Mouse (Mus musculus) bone marrow, adult 2 months (tissue): ENCODE measurements around the gene Slc38a10. TPM values are rescaled to one million over a fixed set of nuclear protein-coding genes. Genes with fewer than 3 reads are reported as not detected.

ENCODE experiments used
- H3K27ac ChIP-seq: fragments of 200-500 bp; 2 replicates; pipeline ENCODE4 v1.5.1; 2012; ENCODE audit warnings: low read depth, mild to moderate bottlenecking, control low read depth, inconsistent platforms, low read length; ENCODE audit not compliant: control insufficient read depth, poor library complexity, insufficient read depth
- H3K4me1 ChIP-seq: fragments of 200-500 bp; 2 replicates; pipeline ENCODE4 v1.6.1; 2011; ENCODE audit warnings: low read length; ENCODE audit not compliant: control insufficient read depth, insufficient read depth
- H3K4me3 ChIP-seq: fragments of 200-500 bp; replicated peaks from 2 replicates; pipeline ENCODE3; 2011; ENCODE audit warnings: mild to moderate bottlenecking, low read depth, low read length, control low read depth; ENCODE audit not compliant: control insufficient read depth
- CTCF ChIP-seq: fragments of 200-500 bp; IDR thresholded peaks from 2 replicates; pipeline ENCODE4 v1.5.1; 2011; ENCODE audit warnings: low read length, control low read depth; ENCODE audit not compliant: control insufficient read depth, insufficient read depth
- POLR2A ChIP-seq: fragments of 200-500 bp; IDR thresholded peaks from 2 replicates; pipeline ENCODE4 v1.6.1; 2011; ENCODE audit warnings: low read depth, mild to moderate bottlenecking, control low read depth, low read length, borderline replicate concordance; ENCODE audit not compliant: control insufficient read depth
- WGBS: fragments of 180-500 bp; shearing (Covaris S2); methylation state at CpG from one replicate; pipeline ENCODE4 v1.1.7; 2018; 5-methylcytosine and 5-hydroxymethylcytosine counted together
- polyA plus RNA-seq: library from polyadenylated mRNA; stranded (reverse); fragments of >200 nt; gene quantifications from 2 replicates; pipeline ENCODE4 v1.2.4, GENCODE M21; 2011; ENCODE audit warnings: low replicate concordance; ENCODE audit not compliant: missing spikeins, insufficient read depth, insufficient read length

Slc38a10 gene
- polyA plus RNA-seq, 1 experiment: 37.7 TPM

DNA sequence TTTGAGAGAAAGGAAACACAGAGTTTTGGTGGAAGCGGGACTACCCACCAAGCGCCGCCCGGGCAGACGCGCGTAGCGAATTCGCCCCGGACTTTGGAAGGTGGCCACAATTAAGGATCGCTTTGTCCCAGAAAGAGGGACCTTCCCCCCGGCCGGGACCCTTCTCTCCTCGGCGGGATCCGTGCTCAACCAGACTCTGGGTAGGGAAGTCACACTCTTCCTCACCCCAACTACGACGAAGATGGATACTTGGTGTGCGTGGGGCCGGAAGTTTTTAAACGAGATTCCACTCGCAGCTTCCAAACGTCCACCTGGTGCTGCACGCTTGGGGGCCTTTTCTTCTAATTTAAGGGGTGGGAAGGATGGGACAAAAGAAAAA lies 36.9 kb upstream of the Slc38a10 start:
- no peaks in the 10 kb centered on the region for H3K4me1 ChIP-seq
- TF ChIP-seq CTCF (no peak), POLR2A (no peak)
- H3K4me3 ChIP-seq: peak overlapping the region; percentile 3
- under 1% methylated on average over 24 of the region's 24 CpGs for WGBS
- H3K27ac ChIP-seq: no peak overlapping the region

DNA sequence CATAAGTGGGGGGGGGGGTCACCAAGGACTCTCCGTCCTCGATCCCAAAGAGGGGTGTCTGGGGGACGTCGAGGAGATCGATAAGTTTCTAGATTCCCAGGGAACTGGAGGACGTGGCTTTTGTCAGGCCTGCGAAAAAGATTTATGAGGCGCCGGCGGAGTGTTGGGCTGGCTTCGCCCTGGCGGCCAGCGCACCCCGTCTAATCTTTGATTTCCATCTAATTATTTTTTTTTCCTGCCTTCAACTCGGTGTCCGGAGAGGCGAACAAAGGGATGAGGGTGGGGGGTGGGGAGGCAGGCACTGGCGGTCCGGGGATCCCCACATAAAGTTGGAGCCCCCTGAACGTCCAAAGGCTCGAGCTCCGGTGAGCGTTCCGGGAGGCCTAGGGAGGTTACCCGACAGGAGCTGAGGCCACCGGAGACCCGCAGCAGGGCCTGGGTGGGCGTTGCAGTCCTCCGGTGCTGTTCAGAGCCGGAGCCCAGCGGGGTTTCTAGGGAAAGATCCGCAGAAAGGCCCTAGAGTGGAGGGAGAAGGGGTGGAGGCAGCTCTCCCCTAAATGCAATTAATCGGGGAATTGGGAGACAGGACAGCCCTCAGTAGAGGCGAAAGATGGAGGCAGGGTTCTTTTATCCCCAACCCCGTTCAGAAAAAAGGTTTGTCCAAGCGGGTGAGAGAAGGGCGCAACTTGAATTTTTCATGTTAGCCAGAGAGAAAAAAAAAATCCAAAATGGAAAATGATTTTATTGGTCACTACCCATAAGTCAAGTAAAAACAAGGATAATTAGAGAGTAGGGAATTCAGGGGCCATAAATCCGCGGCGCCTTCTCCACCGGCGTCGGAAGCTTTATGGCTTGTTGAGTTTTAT lies 36.3 kb upstream of the Slc38a10 start:
- no peak for TF ChIP-seq CTCF
- TF ChIP-seq POLR2A: no peak
- H3K27ac ChIP-seq: no peak overlapping the region
- 17% methylated on average over 43 of the region's 43 CpGs for WGBS

DNA sequence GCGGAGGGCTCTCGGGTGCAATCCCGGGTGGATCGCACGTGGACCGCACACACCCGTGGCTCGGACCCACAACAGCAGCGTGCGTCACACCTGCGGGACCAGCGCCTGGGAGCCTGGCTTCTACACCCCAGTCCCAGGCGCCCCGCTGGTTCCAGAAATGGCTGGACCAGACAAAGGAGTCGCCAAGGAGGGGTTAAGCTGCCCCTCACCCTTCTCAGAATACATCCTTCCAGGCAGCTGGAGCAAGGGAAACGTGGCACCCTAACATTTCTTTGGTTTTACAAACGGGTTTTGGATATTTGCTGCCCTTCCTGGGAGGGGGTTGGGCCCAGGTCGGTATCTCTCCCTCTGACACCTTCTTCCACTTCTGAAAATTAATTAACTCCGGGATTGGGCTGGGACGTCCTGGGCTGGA lies 35.7 kb upstream of the Slc38a10 start:
- Histone ChIP-seq H3K27ac (no peak overlapping the region), H3K4me3 (no peak overlapping the region), H3K4me1 (no peaks in the 10 kb centered on the region)
- no peak for TF ChIP-seq POLR2A
- no peak for TF ChIP-seq CTCF
- WGBS: 44% methylated on average over 20 of the region's 20 CpGs

More for the DNA sequence above, 36.3 kb upstream of the Slc38a10 start:
- H3K4me3 ChIP-seq: no peak overlapping the region
- H3K4me1 ChIP-seq: no peaks in the 10 kb centered on the region

DNA sequence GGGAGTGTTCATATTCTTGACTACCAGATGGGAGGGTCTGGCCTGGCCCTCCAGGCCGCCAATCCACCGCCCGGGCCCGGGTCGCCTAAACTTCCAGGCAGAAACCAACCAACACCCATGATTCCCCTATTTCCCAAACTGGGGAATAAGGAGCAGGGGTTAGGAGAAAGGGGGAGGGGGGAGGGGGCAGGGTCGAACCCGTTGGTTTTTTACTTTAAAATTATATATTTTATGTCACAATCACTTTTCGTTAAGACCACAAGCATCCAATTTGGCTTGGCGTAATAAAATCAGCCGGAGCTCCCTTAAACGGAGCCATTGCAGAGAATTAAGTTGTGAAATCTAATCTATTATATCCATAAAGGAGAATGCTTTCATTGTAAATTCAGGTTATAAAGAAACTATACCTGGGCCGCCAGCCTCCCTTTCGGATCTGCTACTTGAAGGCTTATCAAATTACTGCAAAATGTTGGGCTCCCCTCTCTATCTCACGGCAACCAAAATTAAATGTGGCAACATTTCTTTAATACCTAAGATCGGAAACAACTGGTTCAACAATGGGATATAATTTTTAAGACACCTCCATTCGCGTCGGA lies 35.1 kb upstream of the Slc38a10 start:
- TF ChIP-seq CTCF (no peak), POLR2A (no peak)
- Histone ChIP-seq H3K4me3 (no peak overlapping the region), H3K4me1 (no peaks in the 10 kb centered on the region; the same call in 1 of the 2 replicates), H3K27ac (no peak overlapping the region)
- 50% methylated on average over 18 of the region's 18 CpGs for WGBS

DNA sequence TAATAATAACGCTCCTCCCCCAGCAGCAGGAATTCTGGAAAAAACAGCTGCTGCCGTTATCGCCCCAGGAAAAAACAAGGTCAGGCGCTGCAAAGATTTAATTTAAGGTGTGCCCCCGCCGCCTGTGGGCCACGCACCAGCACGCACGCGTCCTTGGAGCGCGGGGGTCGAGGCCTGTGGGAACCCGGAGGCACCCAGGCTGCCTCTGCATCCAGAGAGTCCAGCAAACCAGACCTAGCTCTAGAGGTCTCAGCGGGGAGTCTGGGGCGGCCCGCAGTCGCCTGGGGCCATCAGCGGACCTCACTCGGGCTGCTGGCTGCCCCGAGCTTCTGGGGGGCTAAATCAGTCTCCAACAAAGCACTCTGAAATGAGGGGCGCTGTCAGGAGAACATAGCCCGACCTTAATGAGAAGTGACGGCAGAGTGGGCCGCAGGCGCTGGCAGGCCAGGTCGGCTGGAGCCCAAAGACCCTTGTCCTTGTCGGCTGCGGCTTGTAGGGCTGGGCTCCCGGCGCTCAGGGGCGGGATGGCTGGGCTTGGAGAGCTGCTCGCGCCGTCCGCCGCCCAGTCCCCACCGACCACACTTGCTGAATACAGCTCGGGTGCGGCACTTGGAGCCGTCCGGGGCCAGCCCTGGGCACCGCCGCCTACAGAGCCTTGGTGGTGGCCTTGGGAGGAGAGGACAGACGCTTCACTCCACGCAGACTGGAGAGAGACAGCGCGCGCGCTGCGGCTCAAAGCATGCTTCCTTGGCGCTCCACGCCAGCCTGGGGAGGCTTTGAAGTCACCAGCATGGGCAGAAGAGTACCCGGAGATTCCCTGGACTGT lies 34.4 kb upstream of the Slc38a10 start:
- no peak overlapping the region; the same call in 1 of the 2 replicates for H3K27ac ChIP-seq
- no peaks in the 10 kb centered on the region; the same call in 1 of the 2 replicates for H3K4me1 ChIP-seq
- 42% methylated on average over 54 of the region's 54 CpGs for WGBS
- no peak overlapping the region for H3K4me3 ChIP-seq
- TF ChIP-seq POLR2A (no peak), CTCF (no peak)

DNA sequence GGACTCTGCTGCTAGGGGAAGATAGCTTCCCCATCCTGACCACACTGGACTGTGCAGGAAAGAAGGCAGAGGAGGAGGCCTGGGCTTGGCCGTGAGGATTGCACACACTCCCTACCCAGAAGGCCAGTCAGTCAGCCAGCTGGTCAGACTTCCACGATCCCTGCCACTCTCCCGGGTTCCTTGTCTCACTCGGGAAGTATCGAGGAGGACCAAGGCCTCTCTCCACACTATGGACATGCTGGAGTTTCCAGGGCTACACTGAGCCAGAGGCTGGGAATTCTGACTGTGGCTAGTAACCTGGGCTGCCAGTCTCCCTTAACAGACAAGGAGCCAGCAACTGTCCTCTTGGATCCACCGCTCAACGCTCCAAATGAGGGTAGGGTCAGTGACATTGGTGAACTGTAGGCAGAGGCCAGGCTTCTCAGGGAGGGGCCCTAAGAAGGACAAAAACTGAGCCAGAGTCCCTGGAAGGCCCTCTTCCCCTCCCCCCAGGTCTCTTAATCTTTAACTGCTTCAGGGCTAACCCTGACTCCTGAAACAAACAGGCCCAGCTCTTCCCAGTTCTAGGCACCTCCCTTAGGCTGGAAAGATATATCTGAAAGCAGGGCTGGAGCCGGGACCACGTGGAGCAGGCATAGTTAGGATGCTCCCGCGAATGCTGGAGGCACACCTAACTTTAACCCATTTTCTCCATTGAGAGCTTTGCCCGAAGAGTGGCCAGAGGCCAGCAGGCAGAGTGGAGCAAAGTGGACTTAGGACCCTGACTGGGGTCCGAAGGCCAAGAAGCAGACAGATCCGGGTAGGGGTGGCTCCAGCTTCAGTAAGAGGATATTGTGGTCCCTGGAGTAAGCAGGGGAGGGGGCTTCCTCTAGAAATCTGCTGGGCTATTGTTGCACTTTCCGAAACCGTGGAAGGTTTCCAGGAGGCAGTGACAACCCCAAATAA lies 33.5 kb upstream of the Slc38a10 start:
- no peak overlapping the region for H3K27ac ChIP-seq

DNA sequence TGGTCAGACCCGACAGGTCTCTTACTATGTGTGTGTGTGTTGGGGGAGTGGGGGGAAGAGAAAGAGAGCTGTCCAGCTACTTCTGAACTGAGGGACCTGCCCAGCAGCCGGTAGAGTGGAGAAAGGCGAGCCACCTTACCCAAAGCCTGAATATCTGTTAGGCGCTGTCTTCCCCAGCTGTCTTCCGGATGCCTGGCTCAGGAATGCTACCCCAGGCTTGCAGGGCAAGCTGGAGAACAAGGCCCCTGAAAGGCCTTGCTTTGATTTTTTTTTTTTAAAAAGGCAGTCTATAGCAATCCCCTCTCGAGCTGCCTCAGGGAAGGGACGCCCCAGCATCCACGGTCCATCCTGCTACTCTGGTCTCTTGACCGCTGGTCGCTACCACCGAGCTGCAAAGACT lies 32.6 kb upstream of the Slc38a10 start:
- TF ChIP-seq POLR2A: no peak
- no peak for TF ChIP-seq CTCF
- WGBS: 87% methylated on average over 11 of the region's 11 CpGs
- Histone ChIP-seq H3K4me1 (no peaks in the 10 kb centered on the region; the same call in 1 of the 2 replicates), H3K4me3 (no peak overlapping the region), H3K27ac (no peak overlapping the region)

More for the DNA sequence above, 33.5 kb upstream of the Slc38a10 start:
- Histone ChIP-seq H3K4me3 (no peak overlapping the region), H3K4me1 (no peaks in the 10 kb centered on the region; the same call in 1 of the 2 replicates)
- WGBS: 67% methylated on average over 16 of the region's 16 CpGs
- no peak for TF ChIP-seq POLR2A
- no peak for TF ChIP-seq CTCF
